Mouse (Mus musculus) midbrain, embryonic 14.5 days (tissue): ENCODE data around the gene Pin4. TPM values are rescaled to one million over a fixed set of nuclear protein-coding genes. Genes with fewer than 3 reads are reported as not detected.

Source experiments
- ATAC-seq: fragments of 200-750 bp; cut with Nextera tagmentation; 2 replicates; pipeline ENCODE4 v1.8.0; 2017; ENCODE audit warnings: moderate number of reproducible peaks, moderate library complexity; ENCODE audit not compliant: low FRiP score, low TSS enrichment
- DNase-seq: peaks from one replicate; pipeline ENCODE4 v3.0.0-alpha.2; 2015
- H3K27ac ChIP-seq: fragments of 300-500 bp; sonication (generic); replicated peaks from 2 replicates; pipeline ENCODE4 v1.5.1; 2014; ENCODE audit warnings: mild to moderate bottlenecking, low read depth, low read length, moderate library complexity
- H3K27me3 ChIP-seq: fragments of 300-500 bp; sonication (generic); 2 replicates; pipeline ENCODE4 v1.6.1; 2014; ENCODE audit warnings: low read length, control low read depth, mixed read lengths; ENCODE audit not compliant: control insufficient read depth, insufficient read depth
- H3K36me3 ChIP-seq: fragments of 300-500 bp; sonication (generic); 2 replicates; pipeline ENCODE4 v1.6.1; 2014; ENCODE audit warnings: low read length, control low read depth; ENCODE audit not compliant: control insufficient read depth, insufficient read depth
- H3K4me1 ChIP-seq: fragments of 300-500 bp; sonication (generic); 2 replicates; pipeline ENCODE4 v1.6.1; 2014; ENCODE audit warnings: mild to moderate bottlenecking, antibody characterized with exemption, low read length, control low read depth; ENCODE audit not compliant: control insufficient read depth, insufficient read depth
- H3K4me2 ChIP-seq: fragments of 300-500 bp; sonication (generic); 2 replicates; pipeline ENCODE4 v1.6.1; 2014; ENCODE audit warnings: mild to moderate bottlenecking, low read length, moderate library complexity
- H3K4me3 ChIP-seq: fragments of 300-500 bp; sonication (generic); replicated peaks from 2 replicates; pipeline ENCODE4 v1.5.1; 2014; ENCODE audit warnings: low read depth, low read length
- H3K9ac ChIP-seq: fragments of 300-500 bp; sonication (generic); replicated peaks from 2 replicates; pipeline ENCODE4 v1.6.1; 2014; ENCODE audit warnings: mild to moderate bottlenecking, low read length, moderate library complexity
- H3K9me3 ChIP-seq: fragments of 300-500 bp; sonication (generic); 2 replicates; pipeline ENCODE4 v1.6.1; 2016; ENCODE audit warnings: low read length, control low read depth, mixed read lengths; ENCODE audit not compliant: control insufficient read depth
- WGBS: fragments of 180-500 bp; shearing (Covaris S2); extraction: QIAGEN DNeasy Blood & Tissue Kit; methylation state at CpG from one replicate; pipeline ENCODE4 v1.1.7; 2014; 5-methylcytosine and 5-hydroxymethylcytosine counted together
- polyA plus RNA-seq: library from polyadenylated mRNA; unstranded; fragments of >200 nt; fragmentation: Nextera tagmentation; extraction: Ambion mirVana; gene quantifications from 2 replicates; pipeline ENCODE4 v1.2.1, GENCODE M21; 2014

Gene Pin4
- polyA plus RNA-seq: 60.6 and 76.6 TPM in 2 replicates

- 0 out of 2 replicates have a peak, but pooled peaks cover 6% of the 10 kb centered on the region for H3K36me3 ChIP-seq
- 16% methylated on average over 30 of the region's 30 CpGs for WGBS
- H3K27me3 ChIP-seq: no peaks in the 10 kb centered on the region
These were observed at the start of gene Pin4 for GRCm38 (mm10) chrX:102119042-102119864. Gene Pin4 (plus strand): TSS chrX:102119447.

GRCm38 (mm10) chrX:102070591-102071471 is 48.4 kb upstream of the Pin4 start, which contains the start of gene Rtl5:
Gene Rtl5 (minus strand): TSS chrX:102071304.
- H3K4me1 ChIP-seq: 0 out of 2 replicates have a peak, but pooled peaks cover 6% of the 10 kb centered on the region
- H3K4me3 ChIP-seq: peak within 1 kb of the TSS; percentile 52
- no peaks in the 10 kb centered on the region for H3K9me3 ChIP-seq
- ATAC-seq (peak; percentile 90), DNase-seq (peak; percentile 92)
- H3K4me2 ChIP-seq: peak within 1 kb of the TSS; percentile 62
- peak within 1 kb of the TSS; percentile 80 for H3K27ac ChIP-seq
- H3K36me3 ChIP-seq: no peaks in the 10 kb centered on the region; the same call in 1 of the 2 replicates
- no peaks in the 10 kb centered on the region for H3K27me3 ChIP-seq
- WGBS: 23% methylated on average over 60 of the region's 61 CpGs
- peak within 1 kb of the TSS; percentile 67 for H3K9ac ChIP-seq

More at GRCm38 (mm10) chrX:102119042-102119864, at the start of gene Pin4:
- H3K4me1 ChIP-seq: no peaks in the 10 kb centered on the region; the same call in 1 of the 2 replicates
- peak within 1 kb of the TSS; percentile 57 for H3K9ac ChIP-seq
- peak within 1 kb of the TSS; percentile 74 for H3K27ac ChIP-seq
- H3K4me2 ChIP-seq: peak within 1 kb of the TSS; percentile 57
- DNase-seq (peak; percentile 95), ATAC-seq (peak; percentile 98)
- H3K9me3 ChIP-seq: no peaks in the 10 kb centered on the region
- peak within 1 kb of the TSS; percentile 55 for H3K4me3 ChIP-seq

DNA sequence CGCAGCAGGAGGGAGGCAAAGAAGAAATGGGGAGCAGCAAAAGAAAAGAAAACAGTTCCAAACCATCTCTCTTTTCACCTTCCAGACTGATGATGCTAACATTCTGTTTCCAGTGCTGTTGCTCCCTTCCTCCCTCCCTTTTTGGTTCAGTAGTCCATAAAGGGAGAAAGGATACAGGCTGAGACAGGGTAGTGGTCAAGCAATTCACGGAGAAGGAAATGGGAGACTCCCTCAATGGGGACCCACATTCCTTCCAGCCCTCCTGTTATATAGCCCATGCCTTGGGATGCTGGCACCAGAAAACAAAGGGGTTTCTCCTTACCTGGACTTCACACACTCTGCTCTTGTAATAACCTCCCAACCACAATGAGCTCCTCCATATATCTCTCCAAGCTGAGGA is 47.7 kb upstream of the Pin4 start:
- Histone ChIP-seq H3K4me3 (peak overlapping the region; percentile 52), H3K27ac (peak overlapping the region; percentile 80), H3K27me3 (no peaks in the 10 kb centered on the region), H3K36me3 (no peaks in the 10 kb centered on the region; the same call in 1 of the 2 replicates), H3K4me1 (0 out of 2 replicates have a peak, but pooled peaks cover 6% of the 10 kb centered on the region), H3K9me3 (no peaks in the 10 kb centered on the region), H3K9ac (0 out of 2 replicates have a peak overlapping the region, but pooled peaks have one; percentile 67), H3K4me2 (peak overlapping the region; percentile 62)
- ATAC-seq: peak; percentile 13; the same call in 1 of the 2 replicates
- peak; percentile 17 for DNase-seq
- 10% methylated on average over 2 of the region's 2 CpGs for WGBS

GRCm38 (mm10) chrX:102073605-102074325 is 45.5 kb upstream of the Pin4 start:
- Histone ChIP-seq H3K4me1 (0 out of 2 replicates have a peak, but pooled peaks cover 6% of the 10 kb centered on the region), H3K36me3 (no peaks in the 10 kb centered on the region), H3K9me3 (no peaks in the 10 kb centered on the region), H3K4me2 (no peak overlapping the region), H3K9ac (no peak overlapping the region), H3K27ac (no peak overlapping the region), H3K4me3 (no peak overlapping the region), H3K27me3 (no peaks in the 10 kb centered on the region)
- DNase-seq: no peak
- ATAC-seq: no peak
- 61% methylated on average over 14 of the region's 14 CpGs for WGBS

GRCm38 (mm10) chrX:102074435-102074834 is 44.8 kb upstream of the Pin4 start:
- WGBS: 47% methylated on average over 5 of the region's 5 CpGs
- ATAC-seq: no peak
- no peak for DNase-seq
- no peak overlapping the region for H3K4me2 ChIP-seq
- no peaks in the 10 kb centered on the region for H3K36me3 ChIP-seq
- no peaks in the 10 kb centered on the region for H3K27me3 ChIP-seq
- H3K4me3 ChIP-seq: no peak overlapping the region
- no peak overlapping the region for H3K9ac ChIP-seq
- no peak overlapping the region for H3K27ac ChIP-seq
- H3K4me1 ChIP-seq: 0 out of 2 replicates have a peak, but pooled peaks cover 6% of the 10 kb centered on the region
- no peaks in the 10 kb centered on the region for H3K9me3 ChIP-seq

- Histone ChIP-seq H3K4me2 (no peak overlapping the region), H3K36me3 (no peaks in the 10 kb centered on the region), H3K9me3 (no peaks in the 10 kb centered on the region), H3K9ac (no peak overlapping the region), H3K27ac (no peak overlapping the region), H3K27me3 (no peaks in the 10 kb centered on the region), H3K4me3 (no peak overlapping the region), H3K4me1 (0 out of 2 replicates have a peak, but pooled peaks cover 6% of the 10 kb centered on the region)
- ATAC-seq (no peak), DNase-seq (no peak)
- 80% methylated on average over 4 of the region's 4 CpGs for WGBS
These were observed 44.1 kb upstream of the Pin4 start for GRCm38 (mm10) chrX:102075158-102075557.

GRCm38 (mm10) chrX:102076886-102077765 is 42.1 kb upstream of the Pin4 start:
- Histone ChIP-seq H3K9ac (no peak overlapping the region), H3K4me1 (peaks cover 19% of the 10 kb centered on the region), H3K27ac (no peak overlapping the region), H3K36me3 (no peaks in the 10 kb centered on the region), H3K4me2 (no peak overlapping the region), H3K9me3 (no peaks in the 10 kb centered on the region), H3K27me3 (no peaks in the 10 kb centered on the region), H3K4me3 (no peak overlapping the region)
- WGBS: 79% methylated on average over 7 of the region's 7 CpGs
- ATAC-seq (no peak), DNase-seq (no peak)
